Mouse (Mus musculus) fibroblast of lung, adult 2 months (primary cell): ENCODE data around the gene Cyp2b19.
"Not testable (repeated sequence)": the region's sequence is repeated elsewhere in the genome, so short reads cannot be mapped to it uniquely, and the experiment has no call there.

Experiments used
- DNase-seq: peaks from one replicate; pipeline ENCODE4 v3.0.0-alpha.2; 2011; ENCODE audit warnings: low read depth

Gene Cyp2b19

DNA sequence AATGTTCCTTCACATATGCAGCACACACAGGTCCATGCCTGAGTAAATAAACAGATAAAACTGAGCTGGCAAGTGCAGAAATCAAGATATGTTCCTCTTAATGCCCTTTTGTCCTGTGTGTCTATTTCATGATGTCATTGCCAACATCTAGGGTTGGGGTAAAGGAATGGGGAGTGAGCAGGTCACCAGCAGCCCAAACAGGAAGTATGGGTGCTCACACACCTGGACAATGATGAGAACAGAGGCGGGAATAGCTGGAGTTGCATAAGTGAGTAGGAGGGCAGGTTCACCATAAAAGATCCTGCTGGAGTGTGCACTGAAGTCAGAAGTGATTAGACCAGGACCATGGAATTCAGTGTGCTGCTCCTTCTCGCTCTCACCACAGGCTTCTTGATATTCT, at the start of gene Cyp2b19:
TSS of gene Cyp2b19 (plus strand) at position 301 of the 400 bp plus-strand sequence.
- no peak for DNase-seq

DNA sequence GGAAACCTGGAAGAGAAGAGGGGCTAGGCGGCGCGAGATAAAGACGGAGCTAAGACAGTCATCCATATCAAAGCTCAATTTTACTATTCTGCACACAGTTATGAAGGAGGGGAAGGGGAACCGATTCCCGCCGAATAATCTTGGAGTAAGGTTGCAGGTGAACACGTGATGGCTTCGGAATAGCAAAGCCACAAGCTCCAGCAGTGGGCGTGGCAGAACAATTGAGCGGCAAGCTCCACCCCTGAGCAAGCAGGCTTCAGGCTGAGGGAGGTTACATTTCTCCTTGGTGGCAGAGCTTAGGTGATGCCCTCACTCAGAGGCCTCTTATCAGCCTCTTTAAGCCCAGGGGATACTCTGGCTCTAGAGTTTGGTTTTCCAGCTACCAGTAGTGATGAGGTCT, 45.9 kb upstream of the Cyp2b19 start:
- no peak for DNase-seq

DNA sequence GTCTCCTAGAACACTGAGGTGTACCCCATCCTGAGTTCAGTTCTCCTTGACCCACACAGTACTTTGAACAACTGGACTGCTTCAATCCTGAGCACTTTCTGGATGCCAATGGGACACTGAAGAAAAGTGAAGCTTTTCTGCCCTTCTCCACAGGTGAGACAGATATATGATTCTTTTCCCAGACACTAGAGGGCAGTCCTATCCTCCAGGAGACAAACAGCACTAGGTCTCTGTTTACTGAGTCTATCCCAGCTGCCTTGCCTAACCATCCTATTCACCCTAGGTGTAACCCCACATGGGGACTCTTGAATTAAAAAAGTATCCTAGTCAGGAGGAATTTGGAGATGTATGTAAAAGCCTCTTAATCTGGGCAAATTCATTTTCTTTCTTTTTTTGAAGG, 18.0 kb upstream of the Cyp2b19 start:
- DNase-seq, result no peak

DNA sequence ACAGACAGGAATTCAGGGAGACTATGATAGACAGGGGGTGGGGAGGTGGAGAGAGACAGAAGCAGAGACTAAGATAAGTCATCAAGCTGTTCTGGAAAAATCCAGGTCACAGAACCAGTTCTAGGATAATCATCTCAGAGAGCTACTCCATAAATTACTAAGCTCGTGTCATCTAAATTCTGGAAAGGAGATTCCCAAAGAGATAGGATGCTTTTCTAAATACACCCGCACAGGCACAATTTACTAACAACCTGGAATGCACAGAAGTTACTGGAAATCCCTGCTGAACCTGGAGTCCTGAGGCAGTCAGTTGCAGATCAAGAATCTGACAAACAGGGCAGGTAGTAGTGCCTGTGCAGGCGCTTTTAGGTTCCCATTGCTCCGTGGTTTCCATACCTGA, 13.0 kb upstream of the Cyp2b19 start:
- DNase-seq, result no peak

DNA sequence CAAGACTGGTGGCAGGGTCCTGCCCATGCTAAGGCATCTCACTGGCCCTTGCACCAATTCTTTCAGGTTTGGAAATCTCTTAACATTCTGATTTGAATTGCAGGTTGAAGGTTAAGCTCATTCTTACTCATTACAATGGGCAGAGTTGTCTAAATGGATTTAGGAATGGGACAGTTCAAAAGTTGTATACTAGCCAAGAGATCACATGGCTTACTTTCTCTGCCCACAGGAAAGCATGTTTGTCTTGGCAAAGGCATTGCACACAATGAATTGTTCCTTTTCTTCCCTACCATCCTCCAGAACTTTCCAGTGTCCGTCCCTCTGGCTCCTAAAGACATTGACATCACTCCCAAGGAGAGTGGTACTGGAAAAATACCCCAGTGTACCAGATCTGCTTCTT, 11.5 kb upstream of the Cyp2b19 start:
- DNase-seq, result no peak

DNA sequence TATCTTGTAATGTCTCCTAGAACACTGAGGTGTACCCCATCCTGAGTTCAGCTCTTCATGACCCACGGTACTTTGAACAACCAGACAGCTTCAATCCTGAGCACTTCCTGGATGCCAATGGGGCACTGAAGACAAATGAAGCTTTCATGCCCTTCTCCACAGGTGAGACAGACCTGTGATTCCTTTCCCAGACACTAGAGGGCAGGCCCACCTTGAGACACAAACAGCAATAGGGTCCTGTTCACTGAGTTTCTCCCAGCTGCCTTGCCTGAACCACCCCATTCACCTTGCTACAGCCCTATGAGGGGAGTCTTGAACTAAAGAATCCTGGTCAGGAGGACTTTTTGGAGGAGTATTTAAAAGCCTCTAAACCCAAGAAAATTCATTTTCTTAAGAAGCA, 10.1 kb downstream of the Cyp2b19 start:
- DNase-seq, result no peak

DNA sequence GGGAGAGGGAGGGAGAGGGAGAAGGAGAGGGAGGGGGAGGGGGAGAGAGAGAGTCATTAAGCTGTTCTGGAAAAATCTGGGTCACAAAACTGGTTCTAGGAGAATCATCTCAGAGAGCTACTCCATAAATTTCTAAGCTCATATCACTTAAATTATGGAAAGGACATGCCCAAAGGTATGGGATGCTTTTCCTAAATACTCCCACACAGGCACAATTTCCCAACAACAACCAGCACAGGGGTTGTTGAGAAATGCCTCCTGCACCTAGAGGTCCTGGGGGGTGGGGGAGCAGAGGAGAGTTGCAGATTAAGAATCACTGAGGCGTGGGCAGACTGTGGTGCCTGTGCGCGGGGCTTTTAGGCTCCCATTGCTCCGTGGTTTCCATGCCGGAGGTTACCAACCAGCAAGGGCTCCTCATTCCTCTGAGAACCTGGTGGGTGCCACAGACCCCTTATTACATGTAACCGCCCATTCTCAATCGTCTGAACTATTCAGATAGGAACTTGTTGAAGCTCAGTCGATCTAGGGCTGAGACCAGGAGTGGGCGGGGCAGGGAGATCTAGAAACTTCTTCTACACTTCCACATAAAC, 13.0 kb downstream of the Cyp2b19 start:
- DNase-seq, result no peak

DNA sequence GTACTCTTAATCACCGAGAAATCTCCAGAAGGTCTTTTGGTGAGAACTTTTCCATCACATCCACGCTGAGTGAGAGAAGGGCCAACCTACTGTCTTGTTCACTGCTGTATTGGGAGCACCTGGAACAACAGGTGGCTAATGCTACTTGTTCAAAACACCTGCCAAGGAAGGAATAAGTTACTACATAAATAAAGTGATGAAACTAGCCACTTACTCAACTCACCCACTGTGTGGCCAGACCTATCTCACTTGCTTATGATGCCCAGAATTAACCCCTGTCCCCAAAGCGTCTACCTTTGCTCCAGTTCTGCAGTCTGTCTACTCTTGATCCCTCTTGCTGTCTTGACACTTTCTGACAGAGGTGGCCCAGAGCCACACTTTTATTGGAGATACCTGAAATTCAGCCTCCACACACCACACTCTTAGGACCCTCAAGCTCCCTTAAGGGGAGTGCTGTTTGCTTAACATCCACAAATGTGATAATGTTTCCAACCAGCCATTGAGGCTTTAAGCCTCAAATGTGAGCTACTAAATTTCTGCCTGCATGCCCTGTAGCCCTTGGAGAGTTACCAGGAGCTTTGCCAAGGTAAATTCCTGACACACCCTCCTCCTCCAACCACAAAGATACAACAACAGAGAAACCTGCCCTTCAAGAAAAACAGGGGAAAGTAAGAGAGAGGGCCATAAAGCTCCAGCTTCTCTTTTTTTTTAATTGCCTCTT, 16.1 kb downstream of the Cyp2b19 start:
- no peak for DNase-seq

DNA sequence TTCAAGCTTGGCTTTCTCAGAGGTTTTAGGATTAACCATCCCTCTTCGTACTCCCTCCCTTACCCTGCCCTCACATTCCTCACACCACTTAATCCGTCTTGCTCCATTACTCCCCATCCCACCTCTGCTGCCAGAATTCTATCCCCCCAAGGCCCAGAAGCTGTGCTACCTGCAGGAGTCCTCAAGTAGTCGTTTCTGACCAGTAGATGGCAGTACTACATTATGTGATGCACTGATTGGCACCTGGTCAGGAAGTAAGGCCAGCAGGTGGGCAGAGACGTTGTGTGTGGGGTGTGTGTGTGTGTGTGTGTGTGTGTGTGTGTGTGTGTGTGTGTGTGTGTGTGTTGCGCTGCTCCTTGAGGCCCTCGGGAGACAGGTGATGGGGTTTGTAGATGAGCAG, 18.9 kb downstream of the Cyp2b19 start:
- no peak for DNase-seq

DNA sequence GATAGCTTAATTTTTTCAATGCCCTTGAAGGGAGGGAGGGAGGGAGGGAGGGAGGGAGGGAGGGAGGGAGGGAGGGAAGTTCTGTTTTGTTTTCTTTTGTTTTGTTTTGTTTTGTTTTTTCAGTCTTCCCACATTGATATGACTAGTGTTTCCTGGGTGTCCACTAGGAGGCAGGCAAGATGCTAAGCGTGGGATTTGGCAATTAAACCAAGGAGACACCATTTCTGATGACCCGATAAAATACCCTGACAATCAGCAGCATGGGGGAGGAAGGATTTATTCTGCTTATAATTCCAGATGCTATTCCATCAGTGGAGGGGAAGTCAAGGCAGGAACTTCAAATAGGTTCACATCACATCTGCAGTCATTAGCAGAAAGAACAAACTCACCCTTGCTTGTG, 20.9 kb downstream of the Cyp2b19 start:
- DNase-seq, result no peak

DNA sequence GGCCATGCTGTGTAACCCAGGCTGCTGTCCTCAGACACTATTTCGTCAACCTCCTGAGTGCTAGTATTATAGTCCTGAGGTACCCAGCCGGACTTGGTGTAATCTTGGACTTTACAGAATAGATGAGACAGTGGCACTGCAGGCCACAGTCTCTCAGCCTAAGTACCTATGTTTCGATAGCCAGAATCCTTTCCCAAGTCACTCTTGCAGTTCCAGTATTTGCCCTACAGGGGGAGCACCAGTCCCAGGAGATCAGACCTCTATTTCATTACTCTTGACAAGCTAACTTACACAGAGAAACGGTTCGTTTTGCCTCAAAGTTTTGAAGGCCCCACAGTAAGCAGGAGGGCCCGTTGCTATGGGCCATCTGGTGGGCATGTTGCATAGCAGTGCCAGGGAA, 21.5 kb downstream of the Cyp2b19 start:
- peak; percentile 30 for DNase-seq

DNA sequence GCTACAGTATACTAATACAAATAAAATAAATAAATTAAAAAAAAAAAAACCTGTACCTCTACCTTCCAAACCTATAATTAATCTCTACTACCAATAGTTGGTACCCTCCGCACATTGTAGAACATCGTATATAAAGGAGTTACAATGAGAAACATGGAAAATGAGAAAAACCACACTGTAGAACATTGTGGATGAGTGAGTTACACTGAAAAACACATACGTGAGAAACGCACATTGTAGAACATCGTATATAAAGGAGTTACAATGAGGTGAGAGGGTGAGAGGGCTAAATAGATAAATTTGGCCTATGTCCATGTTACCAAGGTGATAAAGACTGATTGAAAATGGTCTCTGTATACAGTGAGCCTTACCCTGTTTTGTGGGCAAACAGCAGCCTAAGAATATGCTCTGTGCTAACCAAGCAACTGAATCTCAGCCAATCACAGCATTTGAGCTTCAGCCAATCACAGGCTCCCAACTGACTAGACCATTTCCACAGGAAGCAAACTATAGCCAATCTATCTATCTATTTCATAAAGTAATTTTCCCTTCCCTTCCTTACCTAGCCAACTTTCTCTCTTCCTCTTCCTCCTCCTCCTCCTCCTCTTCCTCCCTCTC, 23.0 kb downstream of the Cyp2b19 start:
- DNase-seq, result no peak

DNA sequence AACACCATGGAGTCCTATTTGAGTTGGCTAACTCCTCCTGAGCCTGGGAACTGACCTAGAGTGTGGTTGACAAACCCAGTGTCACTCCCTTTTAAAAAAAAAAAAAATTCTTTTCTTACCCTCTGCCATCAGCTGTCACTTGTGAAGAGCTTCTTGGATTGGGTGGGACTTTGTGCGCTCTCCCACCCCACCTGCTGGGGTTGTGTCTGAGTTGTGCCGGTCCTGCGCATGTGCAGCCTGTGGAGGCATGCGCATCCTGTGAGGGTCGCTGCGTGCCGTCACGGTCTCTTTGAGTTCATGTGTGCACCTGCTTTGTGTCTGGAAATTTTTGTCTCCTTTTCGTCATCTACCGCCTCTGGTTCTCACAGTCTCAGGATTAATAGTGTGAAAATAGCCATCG, 23.6 kb downstream of the Cyp2b19 start:
- no peak for DNase-seq

DNA sequence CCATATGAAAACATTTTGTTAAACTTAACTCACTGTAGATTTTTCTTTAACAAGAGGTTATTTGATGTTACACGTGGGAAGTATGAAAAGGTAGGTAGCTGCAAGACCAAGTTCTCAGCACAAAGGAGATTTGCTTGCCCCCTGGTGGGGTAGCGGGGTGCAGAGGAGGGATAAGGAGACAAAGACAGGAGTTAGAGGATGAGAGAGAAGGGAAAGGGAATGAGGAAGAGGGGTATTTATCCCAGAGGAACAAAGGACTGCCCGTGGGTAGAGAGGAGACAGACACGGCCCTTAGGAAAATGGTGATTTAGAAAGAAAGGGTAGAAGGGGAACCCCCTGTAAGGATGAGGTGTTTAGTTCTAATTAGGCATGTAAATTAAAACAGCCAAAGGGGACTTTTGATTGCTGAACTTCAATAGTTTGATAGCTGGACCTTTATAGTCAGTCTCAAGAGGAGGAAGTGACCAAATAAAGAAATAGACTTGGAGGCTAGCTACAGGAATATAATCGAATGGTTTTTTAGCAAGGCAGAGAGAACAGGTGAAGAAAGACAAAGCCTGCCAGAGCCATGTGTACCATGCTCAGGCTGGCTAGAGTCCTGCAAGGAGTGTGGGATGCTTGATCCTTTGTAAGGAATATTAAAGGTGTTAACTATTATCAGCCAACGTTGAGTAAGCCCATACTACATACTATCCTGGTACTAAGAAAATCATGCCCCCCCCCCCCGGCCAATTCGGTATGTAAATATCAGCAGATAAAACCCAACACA, 24.2 kb downstream of the Cyp2b19 start:
- DNase-seq, result no peak

DNA sequence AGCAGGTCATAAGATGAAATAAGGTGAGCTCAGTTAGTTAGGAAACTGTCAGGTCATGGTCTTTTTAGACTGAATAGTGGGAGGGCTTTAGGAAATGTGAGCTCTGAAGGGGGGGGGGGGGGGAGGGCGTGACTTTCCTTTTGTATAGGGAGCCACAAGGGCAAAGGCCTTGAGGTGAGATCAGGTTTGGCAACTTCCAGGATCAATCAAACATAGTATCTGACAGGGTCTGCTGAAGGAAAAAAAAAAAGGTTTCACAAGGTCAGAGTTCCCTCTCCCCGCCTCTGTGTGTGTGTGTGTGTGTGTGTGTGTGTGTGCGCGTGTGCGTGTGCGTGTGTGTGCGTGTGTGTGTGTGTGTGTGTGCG, 24.8 kb downstream of the Cyp2b19 start:
- no peak for DNase-seq

DNA sequence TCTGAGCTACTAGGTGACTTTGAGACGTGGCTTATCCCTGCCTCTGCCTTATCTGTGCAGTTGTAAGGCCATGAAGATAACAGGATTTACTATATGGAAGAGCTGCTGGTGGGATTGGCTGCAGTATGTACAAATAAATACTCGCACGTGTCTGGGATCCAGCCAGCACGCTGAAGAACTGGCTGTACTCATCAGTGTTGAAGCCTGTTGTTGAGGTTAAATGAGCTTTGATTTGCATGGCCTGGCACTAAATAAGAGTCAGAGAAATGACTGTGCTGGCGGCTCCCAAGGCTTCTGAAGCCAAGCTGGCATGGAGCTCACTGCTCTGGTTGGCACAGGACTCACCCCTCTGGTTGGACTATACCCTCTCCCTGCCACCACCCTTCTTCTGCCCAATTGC, 26.2 kb downstream of the Cyp2b19 start:
- no peak for DNase-seq

DNA sequence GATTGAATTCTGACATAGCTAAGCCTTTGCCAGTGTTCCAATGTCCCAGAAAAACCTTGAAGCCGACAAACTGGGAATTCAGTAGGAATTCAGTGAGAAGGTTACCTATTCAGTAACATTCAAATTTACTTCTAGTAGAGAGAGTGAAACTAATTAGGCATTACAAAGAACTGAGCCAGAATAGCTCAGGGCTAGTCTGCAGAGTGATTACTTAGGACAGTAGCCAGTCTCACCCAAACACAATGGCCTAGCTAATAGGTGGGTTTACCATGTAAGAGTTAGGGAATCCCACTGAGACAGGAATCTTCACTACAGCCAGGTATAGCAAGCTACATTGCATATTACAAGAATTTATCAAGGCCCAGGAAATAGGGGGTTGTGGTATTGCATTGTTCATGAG, 29.1 kb downstream of the Cyp2b19 start:
- not testable (repeated sequence) for DNase-seq

DNA sequence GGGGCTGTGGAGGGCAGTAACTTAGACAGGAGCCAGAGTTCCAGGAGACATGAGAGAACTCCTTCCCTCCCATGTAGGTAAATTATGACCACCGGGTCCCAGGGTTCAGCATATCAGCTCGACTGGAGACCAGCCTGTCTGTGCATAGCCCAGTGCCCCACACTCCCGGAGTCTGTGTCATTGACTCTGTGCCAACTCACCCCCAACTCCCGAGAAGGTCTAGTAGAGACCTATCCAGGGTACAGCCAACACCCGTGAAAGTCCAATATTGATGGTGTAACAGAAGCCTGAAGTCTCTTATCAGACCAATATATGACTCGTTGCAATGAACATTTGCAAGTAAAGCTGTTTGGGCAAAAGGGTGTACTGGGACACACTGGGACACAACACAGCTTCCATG, 33.0 kb downstream of the Cyp2b19 start:
- DNase-seq, result no peak

DNA sequence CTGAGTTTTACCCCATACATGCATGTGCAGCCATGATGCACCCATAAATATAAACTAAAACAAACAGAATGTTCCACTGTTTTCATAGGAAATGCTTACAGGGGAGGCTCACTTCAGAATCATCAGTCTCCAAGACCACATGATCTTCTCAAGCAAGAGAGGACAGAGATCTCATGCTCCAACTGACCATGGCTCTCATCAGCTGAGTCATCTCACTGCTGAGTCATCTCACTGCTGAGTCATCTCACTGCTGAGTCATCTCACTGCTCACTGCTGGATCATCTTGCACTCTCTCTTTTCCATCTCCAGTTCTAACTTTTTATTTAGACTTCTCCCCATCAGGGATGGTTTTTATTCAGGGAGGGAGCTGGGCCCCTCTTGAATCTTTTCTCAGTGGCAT, 43.2 kb downstream of the Cyp2b19 start:
- DNase-seq, result no peak

DNA sequence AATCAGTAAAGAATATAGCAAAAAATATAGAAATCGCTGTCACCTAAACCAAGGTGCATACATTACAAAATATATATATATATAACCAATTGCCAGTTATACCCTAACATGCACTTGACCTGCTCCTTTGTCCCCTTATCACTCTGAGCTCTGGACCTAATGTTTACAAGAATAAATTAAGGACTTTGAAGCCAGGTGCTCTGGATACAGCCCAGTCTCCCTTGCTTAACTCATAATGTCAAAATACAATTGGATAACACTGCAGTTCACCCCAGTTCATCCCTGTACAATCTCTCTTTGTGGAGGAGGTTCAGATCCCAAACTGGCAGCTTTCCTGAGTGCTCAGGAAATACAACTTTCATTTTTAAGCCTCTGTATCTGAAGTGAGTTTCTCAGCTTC, 44.1 kb downstream of the Cyp2b19 start:
- DNase-seq, result no peak

DNA sequence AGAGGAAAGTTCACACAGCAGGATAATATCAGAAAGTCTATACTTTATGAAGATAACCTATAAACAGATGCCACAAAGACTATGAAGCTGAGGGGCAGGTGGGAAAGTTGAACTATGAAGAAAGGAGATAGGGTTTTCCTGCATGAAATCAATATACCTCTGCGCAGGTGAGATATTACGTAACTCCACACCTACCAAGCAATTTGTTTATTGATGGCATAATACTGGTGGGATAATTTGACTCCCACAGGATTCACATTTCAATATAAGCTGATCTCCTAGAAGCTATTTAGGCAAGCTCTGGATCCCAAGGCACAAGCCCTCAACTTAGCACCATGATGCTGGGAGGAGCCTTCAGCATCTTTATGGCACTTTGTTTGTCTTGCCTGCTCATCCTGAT, 51.6 kb downstream of the Cyp2b19 start, which contains the start of gene Cyp2g1:
TSS of gene Cyp2g1 (plus strand) at position 301 of the 400 bp plus-strand sequence.
- DNase-seq, result no peak
